Mouse (Mus musculus): ENCODE results near the gene Ddn.

- no peak for TF ChIP-seq GATA1 (IDR thresholded peaks at IDR 0.05; ENCODE audit: low read length)
- TF ChIP-seq TAL1 (IDR thresholded peaks at IDR 0.05; ENCODE audit: low read length) = no peak
Measured at GRCm38 (mm10) chr15:98797835-98798492, 11.3 kb downstream of the Ddn start.

Measured in erythroblast, embryonic 14.5 days (primary cell).